Mouse (Mus musculus): Measurements from ENCODE around the gene Gipc2. TPM values are rescaled to one million over a fixed set of nuclear protein-coding genes. Genes with fewer than 3 reads are reported as not detected.

Gipc2 gene
- polyA plus RNA-seq, 1 experiment, result 9.7 TPM

- H3K4me3 ChIP-seq (replicated peaks; ENCODE audit: insufficient read depth, low read depth, low read length), result no peak overlapping the region
- no peak for TF ChIP-seq POLR2A (IDR thresholded peaks at IDR 0.05; ENCODE audit: borderline replicate concordance, insufficient read depth, low read length)
- no peak for TF ChIP-seq CTCF (IDR thresholded peaks at IDR 0.05; ENCODE audit: borderline replicate concordance, insufficient read depth, low read depth, low read length)
- H3K27me3 ChIP-seq (ENCODE audit: control insufficient read depth, insufficient read depth, low read length), result no peaks in the 10 kb centered on the region
- no peak overlapping the region for H3K27ac ChIP-seq (ENCODE audit: insufficient read depth, low read length)
- H3K4me1 ChIP-seq (ENCODE audit: control insufficient read depth, insufficient read depth, low read length), result peaks cover 6% of the 10 kb centered on the region; the same call in 1 of the 2 replicates
- no peak for DNase-seq
Measured at GRCm38 (mm10) chr3:152159321-152159720, 6.7 kb downstream of the Gipc2 start.

- Histone ChIP-seq H3K27me3 (ENCODE audit: control insufficient read depth, insufficient read depth, low read length) (no peaks in the 10 kb centered on the region), H3K4me3 (replicated peaks; ENCODE audit: insufficient read depth, low read depth, low read length) (no peak overlapping the region), H3K27ac (ENCODE audit: insufficient read depth, low read length) (no peak overlapping the region), H3K4me1 (ENCODE audit: control insufficient read depth, insufficient read depth, low read length) (peaks cover 6% of the 10 kb centered on the region; the same call in 1 of the 2 replicates)
- 66% methylated on average over 10 of the region's 10 CpGs for WGBS
- DNase-seq, result no peak
- no peak for TF ChIP-seq CTCF (IDR thresholded peaks at IDR 0.05; ENCODE audit: borderline replicate concordance, insufficient read depth, low read depth, low read length)
- no peak for TF ChIP-seq POLR2A (IDR thresholded peaks at IDR 0.05; ENCODE audit: borderline replicate concordance, insufficient read depth, low read length)
Measured at GRCm38 (mm10) chr3:152158344-152159291, 7.4 kb downstream of the Gipc2 start.

GRCm38 (mm10) chr3:152156816-152157496 is 9.1 kb downstream of the Gipc2 start:
- H3K27ac ChIP-seq (ENCODE audit: insufficient read depth, low read length), result no peak overlapping the region
- no peaks in the 10 kb centered on the region for H3K27me3 ChIP-seq (ENCODE audit: control insufficient read depth, insufficient read depth, low read length)
- 51% methylated on average over 23 of the region's 23 CpGs for WGBS
- TF ChIP-seq POLR2A (IDR thresholded peaks at IDR 0.05; ENCODE audit: borderline replicate concordance, insufficient read depth, low read length) (no peak), CTCF (IDR thresholded peaks at IDR 0.05; ENCODE audit: borderline replicate concordance, insufficient read depth, low read depth, low read length) (no peak)
- H3K4me3 ChIP-seq (replicated peaks; ENCODE audit: insufficient read depth, low read depth, low read length), result no peak overlapping the region
- H3K4me1 ChIP-seq (ENCODE audit: control insufficient read depth, insufficient read depth, low read length), result peaks cover 6% of the 10 kb centered on the region; the same call in 1 of the 2 replicates
- DNase-seq, result peak in 1 of 2 experiments; percentile 2

GRCm38 (mm10) chr3:152155296-152155948 is 10.6 kb downstream of the Gipc2 start:
- no peak overlapping the region for H3K4me3 ChIP-seq (replicated peaks; ENCODE audit: insufficient read depth, low read depth, low read length)
- H3K27ac ChIP-seq (ENCODE audit: insufficient read depth, low read length), result no peak overlapping the region
- peaks cover 6% of the 10 kb centered on the region; the same call in 1 of the 2 replicates for H3K4me1 ChIP-seq (ENCODE audit: control insufficient read depth, insufficient read depth, low read length)
- 20% methylated on average over 11 of the region's 11 CpGs for WGBS
- DNase-seq, result no peak
- TF ChIP-seq POLR2A (IDR thresholded peaks at IDR 0.05; ENCODE audit: borderline replicate concordance, insufficient read depth, low read length) (no peak), CTCF (IDR thresholded peaks at IDR 0.05; ENCODE audit: borderline replicate concordance, insufficient read depth, low read depth, low read length) (no peak)
- H3K27me3 ChIP-seq (ENCODE audit: control insufficient read depth, insufficient read depth, low read length), result no peaks in the 10 kb centered on the region

GRCm38 (mm10) chr3:152154095-152154494 is 11.9 kb downstream of the Gipc2 start:
- H3K27ac ChIP-seq (ENCODE audit: insufficient read depth, low read length), result no peak overlapping the region
- no peak for DNase-seq
- H3K27me3 ChIP-seq (ENCODE audit: control insufficient read depth, insufficient read depth, low read length), result no peaks in the 10 kb centered on the region
- H3K4me3 ChIP-seq (replicated peaks; ENCODE audit: insufficient read depth, low read depth, low read length), result no peak overlapping the region
- WGBS, result 97% methylated on average over 5 of the region's 5 CpGs
- H3K4me1 ChIP-seq (ENCODE audit: control insufficient read depth, insufficient read depth, low read length), result peaks cover 6% of the 10 kb centered on the region
- TF ChIP-seq CTCF (IDR thresholded peaks at IDR 0.05; ENCODE audit: borderline replicate concordance, insufficient read depth, low read depth, low read length) (no peak), POLR2A (IDR thresholded peaks at IDR 0.05; ENCODE audit: borderline replicate concordance, insufficient read depth, low read length) (no peak)

GRCm38 (mm10) chr3:152153152-152153551 is 12.9 kb downstream of the Gipc2 start:
- Histone ChIP-seq H3K27ac (ENCODE audit: insufficient read depth, low read length) (no peak overlapping the region), H3K4me3 (replicated peaks; ENCODE audit: insufficient read depth, low read depth, low read length) (no peak overlapping the region), H3K4me1 (ENCODE audit: control insufficient read depth, insufficient read depth, low read length) (peaks cover 6% of the 10 kb centered on the region), H3K27me3 (ENCODE audit: control insufficient read depth, insufficient read depth, low read length) (no peaks in the 10 kb centered on the region)
- WGBS, result 83% methylated on average over 2 of the region's 2 CpGs
- DNase-seq, result no peak
- TF ChIP-seq CTCF (IDR thresholded peaks at IDR 0.05; ENCODE audit: borderline replicate concordance, insufficient read depth, low read depth, low read length) (no peak), POLR2A (IDR thresholded peaks at IDR 0.05; ENCODE audit: borderline replicate concordance, insufficient read depth, low read length) (no peak)

GRCm38 (mm10) chr3:152152483-152152804 is 13.6 kb downstream of the Gipc2 start:
- Histone ChIP-seq H3K4me1 (ENCODE audit: control insufficient read depth, insufficient read depth, low read length) (peaks cover 11% of the 10 kb centered on the region), H3K4me3 (replicated peaks; ENCODE audit: insufficient read depth, low read depth, low read length) (no peak overlapping the region), H3K27ac (ENCODE audit: insufficient read depth, low read length) (no peak overlapping the region), H3K27me3 (ENCODE audit: control insufficient read depth, insufficient read depth, low read length) (no peaks in the 10 kb centered on the region)
- WGBS, result 95% methylated on average over 1 of the region's 1 CpGs
- no peak for TF ChIP-seq POLR2A (IDR thresholded peaks at IDR 0.05; ENCODE audit: borderline replicate concordance, insufficient read depth, low read length)
- no peak for TF ChIP-seq CTCF (IDR thresholded peaks at IDR 0.05; ENCODE audit: borderline replicate concordance, insufficient read depth, low read depth, low read length)
- DNase-seq, result no peak

Data from cerebellum, adult 2 months (tissue).